Mouse (Mus musculus): Measurements from ENCODE around the gene Fam229b.

Fam229b gene

GRCm38 (mm10) chr10:39137766-39138165, 4.1 kb upstream of the Fam229b start:
- no peak for DNase-seq (ENCODE audit: low spot score in 2 of 2)

GRCm38 (mm10) chr10:39121412-39121811, 12.3 kb downstream of the Fam229b start:
- DNase-seq (ENCODE audit: low spot score in 2 of 2), result no peak

GRCm38 (mm10) chr10:39109489-39109874, 24.2 kb downstream of the Fam229b start:
- no peak for DNase-seq (ENCODE audit: low spot score in 2 of 2)

GRCm38 (mm10) chr10:39108837-39109488, 24.8 kb downstream of the Fam229b start:
- DNase-seq (ENCODE audit: low spot score in 2 of 2), result no peak

DNA sequence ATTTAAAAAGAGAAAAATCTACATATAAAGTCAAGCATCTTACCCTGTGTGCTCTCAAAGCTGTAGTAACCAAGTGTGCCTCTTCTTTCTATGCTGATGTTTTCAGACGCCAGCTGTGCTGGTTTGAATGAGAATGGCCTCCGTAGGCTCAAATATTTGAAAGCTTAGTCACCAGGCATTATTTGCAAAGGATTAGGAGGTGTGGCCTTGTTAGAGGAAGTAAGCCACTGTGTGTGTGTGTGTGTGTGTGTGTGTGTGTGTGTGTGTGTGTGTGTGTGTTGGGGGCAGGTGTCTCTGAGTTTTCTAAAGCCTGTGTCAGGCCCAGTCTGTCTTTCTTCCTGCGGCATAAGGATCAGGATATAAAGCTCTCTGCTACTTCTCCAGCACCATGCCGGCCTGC, 26.8 kb downstream of the Fam229b start:
- DNase-seq (ENCODE audit: low spot score in 2 of 2), result no peak

DNA sequence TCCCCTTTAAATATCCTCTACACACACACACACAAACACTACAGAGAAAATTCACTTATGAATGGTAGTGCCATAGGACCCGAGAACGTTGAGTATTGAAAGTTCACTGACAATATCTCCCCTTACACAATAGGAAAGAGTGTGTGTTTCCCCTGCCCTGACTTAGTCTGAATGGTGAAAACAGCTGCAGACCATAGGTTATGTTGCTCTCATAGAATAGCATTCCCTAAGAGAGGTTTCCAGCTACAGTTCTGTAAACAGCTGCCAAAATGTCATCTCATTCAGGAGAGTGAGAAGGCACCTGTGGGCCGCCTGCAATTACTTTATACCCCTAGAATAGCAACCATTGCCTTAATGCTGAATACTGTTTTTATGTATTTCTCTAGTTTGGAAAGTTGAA, 27.3 kb downstream of the Fam229b start:
- DNase-seq (ENCODE audit: low spot score in 2 of 2), result no peak

DNA sequence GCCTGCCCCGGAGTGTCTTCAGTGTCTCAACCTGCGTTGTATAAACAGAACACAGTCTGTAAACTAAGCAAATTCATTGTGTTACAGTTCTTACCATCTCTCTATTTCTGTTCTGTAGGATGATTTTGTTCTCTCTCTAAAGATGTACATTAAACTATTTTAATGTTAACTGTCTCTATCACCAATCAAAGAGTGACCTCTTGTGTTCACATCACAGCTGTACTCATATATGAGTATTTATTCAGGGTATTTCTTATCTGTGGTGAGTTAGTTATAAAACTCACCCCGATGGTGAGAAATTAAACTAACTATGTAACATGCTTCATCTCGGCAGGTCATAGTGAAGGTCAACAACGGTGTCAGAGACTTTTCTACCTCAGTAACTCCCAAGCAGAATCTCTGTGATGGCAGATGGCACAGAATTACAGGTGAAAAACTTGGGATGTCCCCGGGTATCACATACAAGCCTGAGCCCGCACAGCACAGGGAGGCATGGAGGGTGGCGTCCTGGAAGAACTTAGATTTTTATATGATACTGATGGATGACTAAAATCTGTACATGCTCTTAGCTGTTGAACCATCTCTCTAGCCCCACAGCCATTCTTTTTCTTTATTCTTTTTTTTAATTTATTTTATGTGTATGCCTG, 28.8 kb downstream of the Fam229b start:
- no peak for DNase-seq (ENCODE audit: low spot score in 2 of 2)

GRCm38 (mm10) chr10:39098746-39099145, 35.0 kb downstream of the Fam229b start:
- DNase-seq (ENCODE audit: low spot score in 2 of 2), result no peak

DNA sequence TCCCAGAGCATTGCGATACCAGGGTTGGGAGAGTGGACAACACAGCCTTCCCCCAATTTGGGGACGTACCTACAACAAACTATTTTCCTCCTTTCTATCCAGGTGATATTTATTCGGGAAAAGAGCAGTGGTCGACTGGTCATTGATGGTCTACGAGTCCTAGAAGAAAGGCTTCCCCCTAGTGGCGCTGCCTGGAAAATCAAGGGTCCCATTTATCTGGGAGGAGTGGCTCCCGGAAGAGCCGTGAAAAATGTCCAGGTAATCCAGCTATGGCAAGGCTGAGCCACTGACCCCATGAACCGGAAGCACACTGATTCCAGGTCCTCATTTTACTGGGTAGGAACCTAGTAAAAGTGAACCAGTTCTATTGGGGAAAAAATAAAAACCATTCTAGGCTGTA, 36.7 kb downstream of the Fam229b start:
- DNase-seq (ENCODE audit: low spot score in 2 of 2), result no peak

- DNase-seq (ENCODE audit: low spot score in 2 of 2), result no peak
Observed at GRCm38 (mm10) chr10:39072048-39072447, 61.7 kb downstream of the Fam229b start.
